Mouse (Mus musculus) bone marrow, adult 2 months (tissue): Measurements from ENCODE around the gene Klhl6.

Experiments used
- CTCF ChIP-seq: fragments of 200-500 bp; IDR thresholded peaks from 2 replicates; pipeline ENCODE4 v1.5.1; 2011; ENCODE audit warnings: low read length, control low read depth; ENCODE audit not compliant: control insufficient read depth, insufficient read depth
- POLR2A ChIP-seq: fragments of 200-500 bp; IDR thresholded peaks from 2 replicates; pipeline ENCODE4 v1.6.1; 2011; ENCODE audit warnings: low read depth, mild to moderate bottlenecking, control low read depth, low read length, borderline replicate concordance; ENCODE audit not compliant: control insufficient read depth

DNA sequence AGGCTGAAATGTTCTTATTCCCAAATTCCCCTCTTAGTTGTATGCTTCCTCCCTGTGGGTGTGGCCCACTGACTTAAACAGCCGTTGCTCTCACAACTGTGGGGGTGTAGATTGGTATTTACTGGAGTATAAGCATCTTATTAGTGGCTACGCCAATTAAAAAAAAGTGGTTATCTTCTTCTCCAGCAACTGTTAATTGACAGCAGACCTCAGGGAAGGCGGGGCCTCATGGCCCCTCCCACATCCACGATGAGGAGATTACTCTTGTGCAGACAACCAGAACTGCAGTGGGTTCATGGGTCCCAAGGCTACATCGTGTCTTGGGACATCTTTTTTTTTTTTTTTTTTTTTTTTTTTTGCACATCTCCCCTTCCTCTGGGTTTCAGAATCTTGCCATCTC is 5.6 kb downstream of the Klhl6 start:
- TF ChIP-seq POLR2A (no peak), CTCF (no peak)
